Mouse (Mus musculus): Measurements from ENCODE around the gene Krtap19-4.

Gene Krtap19-4

GRCm38 (mm10) chr16:88884989-88885388 lies at the start of gene Krtap19-4:
Gene Krtap19-4, minus strand, starts transcription at chr16:88885089.
- no peak for DNase-seq (ENCODE audit: low spot score)

DNA sequence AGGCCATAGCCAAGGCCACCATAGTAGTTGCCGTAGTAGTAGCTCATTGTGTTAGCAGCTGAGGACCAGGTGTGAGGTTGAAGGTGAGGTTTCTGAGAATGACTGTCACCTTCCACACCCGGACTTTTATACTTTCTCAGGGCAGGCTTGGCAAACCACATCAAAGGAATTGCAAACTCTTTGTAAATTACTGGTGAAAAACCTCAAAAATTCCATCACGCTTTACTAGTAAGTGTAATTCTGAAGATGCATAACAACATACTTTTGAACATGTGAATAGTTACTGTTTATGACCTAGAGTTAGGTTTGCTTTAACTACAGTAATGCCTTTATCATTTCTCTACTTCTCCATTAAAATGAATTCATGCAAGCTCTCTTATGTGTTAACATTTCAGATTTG lies 47.3 kb upstream of the Krtap19-4 start, which contains the start of gene Krtap19-9b:
Gene Krtap19-9b (minus strand): TSS at position 101 of the 400 bp plus-strand sequence.
- DNase-seq (ENCODE audit: low spot score), result no peak

- DNase-seq (ENCODE audit: low spot score), result no peak
Observed at GRCm38 (mm10) chr16:88896357-88896756, 11.5 kb upstream of the Krtap19-4 start, which contains the start of gene Krtap19-5. Gene Krtap19-5, minus strand, starts transcription at chr16:88896457.

GRCm38 (mm10) chr16:88886870-88887269 lies 2.0 kb upstream of the Krtap19-4 start:
- DNase-seq (ENCODE audit: low spot score), result no peak

DNA sequence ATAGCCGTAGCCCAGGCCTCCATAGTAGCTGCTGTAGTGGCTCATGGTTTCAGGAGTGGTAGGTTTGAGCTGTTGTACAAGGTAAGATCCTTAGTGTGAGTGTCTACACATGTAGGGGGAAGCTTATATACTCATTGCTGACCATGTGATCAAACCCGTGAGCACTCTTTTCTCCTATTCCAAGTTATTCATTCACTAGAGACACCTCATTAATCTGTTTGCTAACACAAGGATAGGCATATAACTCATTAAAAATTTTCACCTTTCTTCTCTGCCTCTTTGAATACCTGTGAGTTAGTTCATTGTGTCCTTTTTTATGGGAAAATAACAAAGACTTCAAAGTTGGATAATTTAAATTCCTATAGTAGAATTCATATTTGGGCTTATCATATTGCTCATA lies 7.0 kb downstream of the Krtap19-4 start, which contains the start of gene Krtap19-3:
Gene Krtap19-3 (minus strand): TSS at position 101 of the 400 bp plus-strand sequence.
- DNase-seq (ENCODE audit: low spot score), result no peak

DNA sequence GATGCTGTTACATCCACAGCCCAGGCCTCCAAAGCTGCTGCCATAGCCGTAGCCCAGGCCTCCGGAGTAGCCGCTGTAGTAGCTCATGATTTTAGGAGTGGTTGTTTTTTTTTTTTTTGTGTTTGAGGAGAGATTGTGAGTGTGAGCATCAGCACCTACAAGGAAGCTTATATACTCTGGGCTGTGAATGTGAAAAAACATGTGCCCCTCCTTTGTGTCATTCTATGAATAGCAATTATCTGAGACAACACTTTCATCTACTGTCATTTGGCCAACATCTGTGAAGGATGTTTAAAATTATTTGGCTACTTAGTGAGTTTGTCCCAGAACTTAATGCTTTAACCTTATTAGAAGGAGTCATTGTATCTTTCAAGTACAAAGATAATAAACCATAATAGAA lies 10.7 kb downstream of the Krtap19-4 start, which contains the start of gene Krtap19-2:
Gene Krtap19-2 (minus strand): TSS at position 101 of the 400 bp plus-strand sequence.
- DNase-seq (ENCODE audit: low spot score), result no peak

DNA sequence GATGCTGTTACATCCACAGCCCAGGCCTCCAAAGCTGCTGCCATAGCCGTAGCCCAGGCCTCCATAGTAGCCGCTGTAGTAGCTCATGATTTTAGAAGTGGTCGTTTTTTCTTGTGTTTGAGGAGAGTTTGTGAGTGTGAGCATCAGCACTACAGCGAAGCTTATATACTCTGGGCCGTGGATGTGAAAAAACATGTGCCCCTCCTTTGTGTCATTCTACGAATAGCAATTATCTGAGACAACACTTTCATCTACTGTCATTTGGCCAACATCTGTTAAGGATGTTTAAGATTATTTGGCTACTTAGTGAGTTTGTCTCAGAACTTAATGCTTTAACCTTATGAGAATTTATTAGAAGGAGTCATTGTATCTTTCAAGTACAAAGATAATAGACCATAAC lies 15.6 kb downstream of the Krtap19-4 start, which contains the start of gene Krtap19-1:
Gene Krtap19-1 (minus strand): TSS at position 101 of the 400 bp plus-strand sequence.
- no peak for DNase-seq (ENCODE audit: low spot score)

DNA sequence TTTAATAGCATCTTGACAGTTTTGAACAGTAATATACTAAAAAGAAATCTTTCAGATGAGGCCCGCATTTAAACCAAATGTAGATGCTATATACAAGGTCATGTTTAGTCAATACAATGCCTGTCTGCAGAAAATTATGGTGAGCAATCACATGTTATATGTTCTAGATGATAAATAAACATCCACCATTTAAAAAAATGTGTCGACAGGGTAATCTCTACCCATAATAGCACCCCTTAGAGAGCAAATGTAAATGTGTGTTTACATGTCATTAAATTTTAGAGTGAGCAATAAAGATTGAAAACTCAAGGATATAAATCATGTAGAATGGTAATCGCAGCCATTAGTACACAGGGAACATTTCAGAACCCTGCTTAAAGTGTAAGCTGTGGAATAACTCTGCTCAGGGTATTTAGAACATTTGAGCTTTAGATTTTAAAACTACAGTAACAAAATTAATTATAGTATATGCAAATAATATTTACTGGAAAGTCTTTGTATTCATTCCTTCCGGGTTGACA lies 19.9 kb downstream of the Krtap19-4 start:
- DNase-seq (ENCODE audit: low spot score), result no peak

GRCm38 (mm10) chr16:88851450-88851849 lies 33.4 kb downstream of the Krtap19-4 start:
- no peak for DNase-seq (ENCODE audit: low spot score)

GRCm38 (mm10) chr16:88848558-88848957 lies 36.3 kb downstream of the Krtap19-4 start:
- DNase-seq (ENCODE audit: low spot score), result no peak

- DNase-seq (ENCODE audit: low spot score), result no peak
Observed at GRCm38 (mm10) chr16:88847363-88847762, 37.5 kb downstream of the Krtap19-4 start.
